Mouse (Mus musculus) kidney, postnatal 0 days (tissue): Measurements from ENCODE around the gene Ppp2r5e. TPM values are rescaled to one million over a fixed set of nuclear protein-coding genes. Genes with fewer than 3 reads are reported as not detected.

Source experiments
- ATAC-seq: fragments of 200-750 bp; cut with Nextera tagmentation; replicated peaks from 2 replicates; pipeline ENCODE4 v1.8.0; 2017; ENCODE audit warnings: low read depth, moderate number of reproducible peaks, moderate TSS enrichment, moderate library complexity; ENCODE audit not compliant: low FRiP score
- DNase-seq: peaks from one replicate; pipeline ENCODE4 v3.0.0-alpha.2; 2016; ENCODE audit warnings: low spot score
- H3K27ac ChIP-seq: fragments of 300-500 bp; sonication (generic); 2 replicates; pipeline ENCODE4 v1.5.1; 2014; ENCODE audit warnings: mild to moderate bottlenecking
- H3K27me3 ChIP-seq: fragments of 300-500 bp; sonication (generic); 2 replicates; pipeline ENCODE4 v1.6.1; 2014; ENCODE audit warnings: low read length, mixed read lengths; ENCODE audit not compliant: insufficient read depth
- H3K36me3 ChIP-seq: fragments of 300-500 bp; sonication (generic); 2 replicates; pipeline ENCODE4 v1.6.1; 2014; ENCODE audit warnings: low read length, mixed read lengths; ENCODE audit not compliant: insufficient read depth
- H3K4me1 ChIP-seq: fragments of 300-500 bp; sonication (generic); replicated peaks from 2 replicates; pipeline ENCODE4 v1.6.1; 2014; ENCODE audit warnings: antibody characterized with exemption, low read length, mixed read lengths; ENCODE audit not compliant: insufficient read depth
- H3K4me2 ChIP-seq: fragments of 300-500 bp; sonication (generic); 2 replicates; pipeline ENCODE4 v1.6.1; 2014; ENCODE audit warnings: mild to moderate bottlenecking, low read length, moderate library complexity, mixed read lengths
- H3K4me3 ChIP-seq: fragments of 300-500 bp; sonication (generic); replicated peaks from 2 replicates; pipeline ENCODE4 v1.5.1; 2014; ENCODE audit warnings: low read depth, low read length
- H3K9ac ChIP-seq: fragments of 300-500 bp; sonication (generic); 2 replicates; pipeline ENCODE4 v1.6.1; 2014; ENCODE audit warnings: low read depth, low read length
- H3K9me3 ChIP-seq: fragments of 300-500 bp; sonication (generic); replicated peaks from 2 replicates; pipeline ENCODE4 v1.6.1; 2016; ENCODE audit warnings: low read length, inconsistent platforms, mixed read lengths
- CTCF ChIP-seq: IDR thresholded peaks from 2 replicates; pipeline ENCODE4 v1.5.1; 2016; ENCODE audit warnings: antibody characterized with exemption, low read depth, mild to moderate bottlenecking, moderate library complexity
- WGBS: fragments of 180-500 bp; shearing (Covaris S2); extraction: QIAGEN DNeasy Blood & Tissue Kit; methylation state at CpG from one replicate; pipeline ENCODE4 v1.1.7; 2014; 5-methylcytosine and 5-hydroxymethylcytosine counted together
- polyA plus RNA-seq: library from polyadenylated mRNA; unstranded; fragments of >200 nt; fragmentation: Nextera tagmentation; extraction: Ambion mirVana; gene quantifications from 2 replicates; pipeline ENCODE4 v1.2.1, GENCODE M21; 2015

The Ppp2r5e gene
- polyA plus RNA-seq, 1 experiment from 2014 or later: 16.0 TPM

GRCm38 (mm10) chr12:75555032-75555431, 41.0 kb downstream of the Ppp2r5e start:
- Histone ChIP-seq H3K4me1 (no peaks in the 10 kb centered on the region), H3K4me2 (no peak overlapping the region), H3K9ac (no peak overlapping the region), H3K36me3 (no peaks in the 10 kb centered on the region), H3K4me3 (no peak overlapping the region), H3K27me3 (no peaks in the 10 kb centered on the region), H3K9me3 (no peaks in the 10 kb centered on the region), H3K27ac (no peak overlapping the region)
- 44% methylated on average over 3 of the region's 3 CpGs for whole genome bisulfite sequencing
- no peak for TF ChIP-seq CTCF
- DNase-seq (no peak), ATAC-seq (no peak)

DNA sequence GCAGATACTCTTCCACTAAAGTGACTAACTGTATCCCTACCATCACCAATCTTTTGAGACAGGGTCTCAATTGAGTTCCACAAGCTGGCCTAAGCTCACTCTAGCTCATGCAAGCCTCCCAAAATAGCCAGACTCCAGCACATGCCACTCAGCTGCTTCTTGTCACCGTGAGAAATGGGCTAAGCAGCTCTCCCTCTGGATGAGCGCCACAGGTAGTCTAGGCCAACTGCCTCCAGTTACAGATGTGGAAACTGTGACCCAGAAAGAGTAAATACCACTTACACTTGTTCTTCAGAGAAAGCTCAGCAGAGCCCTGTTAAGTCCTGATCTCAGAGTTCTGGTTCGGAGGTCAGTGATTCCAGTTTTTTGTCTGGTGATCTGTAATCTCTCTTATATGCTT, 43.7 kb downstream of the Ppp2r5e start:
- Histone ChIP-seq H3K4me2 (no peak overlapping the region), H3K4me3 (no peak overlapping the region), H3K4me1 (no peaks in the 10 kb centered on the region), H3K9ac (no peak overlapping the region), H3K9me3 (no peaks in the 10 kb centered on the region), H3K27me3 (no peaks in the 10 kb centered on the region), H3K36me3 (no peaks in the 10 kb centered on the region), H3K27ac (no peak overlapping the region)
- 88% methylated on average over 3 of the region's 3 CpGs for WGBS
- ATAC-seq: no peak
- TF ChIP-seq CTCF: no peak
- no peak for DNase-seq

DNA sequence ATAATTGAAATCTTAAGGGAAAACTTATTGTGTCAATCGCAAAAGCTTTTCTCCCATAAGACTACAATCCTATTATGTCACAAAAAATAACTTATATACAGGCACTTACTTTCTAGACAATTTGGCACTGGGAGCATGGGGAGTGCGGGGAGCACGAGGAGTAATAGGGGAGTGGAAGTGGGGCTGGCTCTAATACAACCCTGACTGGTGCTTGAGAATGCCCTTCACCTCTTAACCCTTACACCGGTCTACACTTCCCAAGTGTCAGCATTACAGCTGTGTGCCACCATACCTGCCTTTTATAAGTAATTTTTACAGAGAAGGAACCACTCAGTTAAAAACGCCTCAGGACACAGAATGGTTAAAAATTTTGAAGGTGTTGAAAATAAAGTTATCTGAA, 44.4 kb downstream of the Ppp2r5e start:
- Histone ChIP-seq H3K9ac (no peak overlapping the region), H3K27ac (no peak overlapping the region), H3K4me3 (no peak overlapping the region), H3K27me3 (no peaks in the 10 kb centered on the region), H3K4me1 (no peaks in the 10 kb centered on the region), H3K36me3 (no peaks in the 10 kb centered on the region), H3K9me3 (no peaks in the 10 kb centered on the region), H3K4me2 (no peak overlapping the region)
- no peak for ATAC-seq
- 89% methylated on average over 5 of the region's 5 CpGs for WGBS
- no peak for DNase-seq
- no peak for TF ChIP-seq CTCF

GRCm38 (mm10) chr12:75548999-75549398, 47.0 kb downstream of the Ppp2r5e start:
- Histone ChIP-seq H3K36me3 (no peaks in the 10 kb centered on the region), H3K4me1 (0 out of 2 replicates have a peak, but pooled peaks cover 5% of the 10 kb centered on the region), H3K9me3 (no peaks in the 10 kb centered on the region), H3K4me2 (no peak overlapping the region), H3K27me3 (no peaks in the 10 kb centered on the region), H3K9ac (no peak overlapping the region), H3K27ac (no peak overlapping the region), H3K4me3 (no peak overlapping the region)
- DNase-seq (no peak), ATAC-seq (no peak)
- no peak for TF ChIP-seq CTCF
- 86% methylated on average over 9 of the region's 9 CpGs for WGBS

DNA sequence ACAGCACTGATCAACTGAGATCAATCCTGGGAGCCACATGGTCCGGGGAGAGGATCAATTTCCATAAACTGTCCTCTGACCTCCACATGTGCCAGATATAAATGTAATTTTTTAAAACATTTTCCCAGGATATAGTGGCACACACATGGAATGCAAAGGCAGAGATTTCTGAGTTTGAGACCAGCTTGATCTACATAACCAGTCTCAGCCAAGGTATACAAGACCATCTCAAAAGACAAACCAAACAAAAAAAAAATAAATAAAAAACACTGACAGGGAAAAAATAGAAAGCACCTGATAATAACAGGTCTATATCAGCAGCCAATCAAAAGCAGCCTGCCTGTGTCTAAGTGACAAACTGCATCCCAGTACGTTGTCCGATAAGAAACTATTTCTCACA, 48.9 kb downstream of the Ppp2r5e start:
- WGBS: 88% methylated on average over 3 of the region's 3 CpGs
- Histone ChIP-seq H3K27me3 (no peaks in the 10 kb centered on the region), H3K4me3 (no peak overlapping the region), H3K4me1 (peaks cover 11% of the 10 kb centered on the region; the same call in 1 of the 2 replicates), H3K9me3 (no peaks in the 10 kb centered on the region), H3K27ac (no peak overlapping the region), H3K36me3 (no peaks in the 10 kb centered on the region), H3K4me2 (no peak overlapping the region), H3K9ac (no peak overlapping the region)
- no peak for TF ChIP-seq CTCF
- DNase-seq: no peak
- no peak for ATAC-seq

DNA sequence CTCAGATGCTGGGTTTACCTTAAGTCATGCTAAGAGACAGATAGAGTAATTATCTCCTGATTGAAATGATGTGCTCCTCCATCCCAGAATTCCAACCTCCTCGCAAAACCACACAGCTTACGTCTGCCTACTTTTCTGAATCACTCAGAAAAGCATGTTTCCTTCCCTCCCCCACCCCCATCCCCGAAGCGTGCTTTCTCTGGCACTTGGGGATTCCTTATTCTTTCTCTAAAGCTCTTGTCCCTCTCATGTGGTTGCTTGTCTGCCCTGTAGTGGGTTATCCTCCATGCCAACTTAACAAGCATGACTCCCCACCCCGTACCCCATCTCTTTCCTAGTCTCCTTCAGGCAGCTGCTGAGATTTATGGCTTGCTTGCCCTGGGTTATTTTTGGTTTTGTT, 49.8 kb downstream of the Ppp2r5e start:
- ATAC-seq (no peak), DNase-seq (no peak)
- no peak overlapping the region for H3K9ac ChIP-seq
- H3K27ac ChIP-seq: no peak overlapping the region
- peaks cover 11% of the 10 kb centered on the region; the same call in 1 of the 2 replicates for H3K4me1 ChIP-seq
- no peak overlapping the region for H3K4me2 ChIP-seq
- WGBS: 72% methylated on average over 5 of the region's 5 CpGs
- TF ChIP-seq CTCF: no peak
- H3K36me3 ChIP-seq: no peaks in the 10 kb centered on the region
- H3K27me3 ChIP-seq: no peaks in the 10 kb centered on the region
- no peaks in the 10 kb centered on the region for H3K9me3 ChIP-seq
- no peak overlapping the region for H3K4me3 ChIP-seq

DNA sequence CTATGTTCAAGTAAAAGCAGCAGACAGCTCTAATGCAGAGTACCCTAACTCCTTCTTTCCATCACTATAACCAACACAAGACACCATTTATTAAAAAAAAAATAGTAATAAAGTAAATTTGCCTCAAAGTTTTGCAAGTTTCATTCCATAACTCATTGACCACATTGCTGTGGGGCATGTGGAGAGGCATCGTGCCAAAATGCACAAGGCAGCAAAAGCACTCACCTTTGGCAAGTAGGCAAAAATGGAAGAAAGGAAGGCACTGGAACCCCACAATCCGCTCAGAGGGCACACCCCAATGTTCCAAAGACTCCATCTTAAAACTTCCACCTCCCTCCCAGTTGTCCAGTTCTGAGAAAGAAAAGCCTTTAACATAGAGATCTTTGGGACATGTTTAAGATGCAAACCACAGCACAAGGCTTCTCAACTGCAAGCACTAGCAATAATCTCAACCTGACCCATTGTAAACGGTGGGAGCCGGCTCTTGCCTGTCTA, 50.6 kb downstream of the Ppp2r5e start:
- Histone ChIP-seq H3K27ac (no peak overlapping the region), H3K9me3 (no peaks in the 10 kb centered on the region), H3K36me3 (no peaks in the 10 kb centered on the region), H3K9ac (no peak overlapping the region), H3K27me3 (no peaks in the 10 kb centered on the region), H3K4me3 (no peak overlapping the region), H3K4me1 (peaks cover 11% of the 10 kb centered on the region; the same call in 1 of the 2 replicates), H3K4me2 (no peak overlapping the region)
- no peak for TF ChIP-seq CTCF
- ATAC-seq: no peak
- 89% methylated on average over 4 of the region's 4 CpGs for WGBS
- no peak for DNase-seq
